Mouse (Mus musculus) skeletal muscle tissue, adult 2 months (tissue): Measurements from ENCODE around the gene Arhgap45.
A peak's percentile ranks its signal among the peaks of the same experiment; 100 is the strongest.

Experiments
- DNase-seq: peaks from one replicate; pipeline ENCODE4 v3.0.0-alpha.2; 2012; ENCODE audit warnings: low read depth, low spot score

Arhgap45 gene

GRCm38 (mm10) chr10:79986963-79987362 lies 29.5 kb upstream of the Arhgap45 start:
- DNase-seq = peak; percentile 77

DNA sequence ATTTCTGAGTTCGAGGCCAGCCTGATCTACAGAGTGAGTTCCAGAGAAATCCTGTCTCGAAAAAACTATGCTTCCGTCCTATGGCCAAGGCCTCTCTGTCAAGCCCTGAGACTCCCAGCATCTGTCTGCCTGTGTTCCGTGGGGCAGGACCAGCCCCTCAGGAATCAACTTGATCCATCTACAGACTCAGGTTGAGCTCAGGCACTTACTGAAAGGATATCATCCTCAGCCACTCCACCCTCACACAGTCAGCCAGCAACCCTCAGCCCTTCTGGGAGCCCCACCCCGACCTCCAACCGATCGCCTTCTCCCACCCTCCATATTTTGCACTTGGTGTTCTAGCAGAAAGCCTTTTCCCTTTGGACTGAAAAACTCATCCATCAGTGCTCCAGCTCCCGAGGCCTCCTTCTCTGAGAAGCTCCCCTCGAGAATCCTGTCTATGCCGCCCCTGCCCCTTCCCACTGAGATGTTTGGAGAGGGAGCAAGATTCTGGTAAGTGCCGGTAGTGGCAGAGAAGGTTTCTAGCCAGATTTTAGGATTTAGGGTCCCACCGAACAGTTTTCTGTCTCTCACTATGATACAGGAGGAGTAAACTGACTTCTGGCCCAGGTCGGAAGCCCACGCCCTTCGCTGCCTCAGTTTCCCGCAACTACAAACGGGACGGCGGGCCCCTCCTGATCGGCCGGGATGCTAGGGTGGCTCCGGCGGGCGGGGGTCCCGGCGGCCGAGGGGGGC lies 28.5 kb upstream of the Arhgap45 start:
- DNase-seq = no peak

DNA sequence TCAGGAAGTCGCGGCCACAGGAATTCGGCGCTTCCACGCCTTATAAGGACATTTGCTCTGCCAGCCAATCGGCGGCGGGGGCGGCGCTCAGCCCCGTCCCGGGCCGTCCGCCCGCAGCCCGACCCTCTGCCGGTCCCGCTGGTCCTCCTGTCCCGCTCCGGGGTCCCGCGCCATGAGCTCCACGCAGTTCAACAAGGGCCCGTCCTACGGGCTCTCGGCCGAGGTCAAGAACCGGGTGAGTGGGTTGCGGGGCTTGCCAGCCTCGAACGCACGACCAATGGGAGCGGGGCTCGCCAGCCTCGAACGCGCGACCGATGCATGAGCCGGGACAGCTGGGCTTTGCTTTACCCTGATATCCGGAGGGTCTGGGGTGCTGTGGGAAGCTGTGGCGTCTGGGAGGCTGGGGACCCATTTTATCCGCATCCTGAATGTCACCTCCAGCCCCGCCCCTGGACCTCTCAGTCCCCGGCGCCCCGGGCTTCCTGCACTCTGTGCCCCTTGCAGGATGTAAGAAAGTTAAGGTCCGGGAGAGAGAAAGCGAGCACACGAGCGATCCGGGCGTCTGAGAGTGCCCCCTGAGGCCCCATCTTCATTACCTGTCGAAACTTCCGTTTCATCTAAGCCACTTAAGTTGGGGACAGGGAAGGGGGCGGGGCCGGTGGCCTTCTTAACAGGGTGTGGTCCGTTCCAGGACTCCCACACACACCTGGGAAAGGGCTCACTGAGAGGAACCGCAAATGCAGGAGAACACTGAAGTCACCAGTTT lies 27.8 kb upstream of the Arhgap45 start, which contains the start of gene Cnn2:
Gene Cnn2, plus strand, starts transcription at position 79 of the 766 bp plus-strand sequence.
- no peak for DNase-seq

DNA sequence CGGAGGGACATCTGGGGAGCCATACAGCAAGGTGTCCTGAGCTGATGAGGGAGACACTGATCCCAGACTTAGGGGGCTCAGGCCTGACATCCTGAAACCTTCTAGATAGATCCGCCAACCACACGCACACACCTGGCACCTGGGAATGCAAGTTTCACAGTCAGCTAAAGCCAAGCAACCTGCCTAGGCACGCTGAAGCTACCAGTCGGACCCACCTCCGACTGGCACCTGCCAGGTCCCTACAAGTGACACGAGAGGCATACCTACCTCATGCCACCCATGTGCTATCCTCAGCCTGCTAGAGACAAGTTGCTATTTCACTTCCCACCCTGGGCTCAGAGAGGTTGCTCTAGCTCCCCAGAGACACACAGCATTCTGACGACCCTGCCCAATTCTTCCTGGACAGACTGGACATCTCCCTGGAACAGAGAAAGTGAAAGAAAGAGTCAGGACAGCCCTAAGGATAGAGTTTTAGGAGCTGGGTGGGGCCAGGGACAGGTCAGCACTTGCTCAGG lies 27.1 kb upstream of the Arhgap45 start:
- no peak for DNase-seq

GRCm38 (mm10) chr10:79989870-79990269 lies 26.6 kb upstream of the Arhgap45 start:
- no peak for DNase-seq

DNA sequence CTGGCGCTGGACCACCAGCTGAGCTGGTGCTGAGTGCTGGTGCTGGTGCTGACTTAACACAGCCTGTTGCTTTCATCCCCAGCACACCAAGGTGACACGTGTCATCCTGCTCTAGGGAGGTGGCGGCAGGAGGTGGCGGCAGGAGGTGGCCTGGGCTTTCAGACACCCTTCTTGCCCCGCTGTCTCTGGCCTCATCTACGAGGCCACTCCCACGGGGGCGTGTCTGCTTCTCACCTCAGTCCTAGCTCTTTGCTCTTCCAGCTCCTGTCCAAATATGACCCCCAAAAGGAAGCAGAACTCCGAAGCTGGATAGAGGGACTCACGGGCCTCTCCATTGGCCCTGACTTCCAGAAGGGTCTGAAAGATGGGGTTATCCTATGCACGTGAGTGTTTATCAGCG lies 25.4 kb upstream of the Arhgap45 start:
- no peak for DNase-seq

- no peak for DNase-seq
These were observed 24.9 kb upstream of the Arhgap45 start for GRCm38 (mm10) chr10:79991548-79991947.

DNA sequence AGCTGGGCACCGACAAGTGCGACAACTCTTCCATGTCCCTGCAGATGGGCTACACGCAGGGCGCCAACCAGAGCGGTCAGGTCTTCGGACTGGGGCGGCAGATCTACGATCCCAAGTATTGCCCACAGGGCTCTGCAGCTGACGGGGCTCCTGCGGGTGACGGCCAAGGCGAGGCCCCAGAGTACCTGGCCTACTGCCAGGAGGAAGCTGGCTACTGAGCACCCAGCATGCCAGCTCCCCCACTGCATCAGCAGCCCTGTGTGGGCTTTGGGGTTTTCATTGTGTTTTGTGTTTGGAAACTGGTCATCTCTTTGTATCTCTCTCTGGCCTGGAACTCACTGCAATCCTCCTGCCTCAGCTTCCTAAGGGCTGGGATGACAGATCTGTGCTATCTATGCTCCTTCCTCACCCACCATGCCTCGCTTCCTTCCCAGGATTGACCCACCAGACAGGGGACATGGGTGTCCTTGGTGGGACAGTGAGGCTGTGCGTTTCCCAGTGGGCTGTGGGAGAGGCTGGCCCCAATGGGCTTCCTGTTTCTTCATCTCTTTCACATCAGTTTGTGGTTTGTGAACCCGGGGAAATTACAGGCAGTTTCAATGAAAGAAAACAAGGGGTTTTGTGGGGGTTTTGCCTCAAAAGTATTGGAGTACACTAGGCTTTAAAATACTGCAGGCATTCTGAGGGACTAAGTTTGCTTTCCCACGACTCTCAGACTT lies 21.9 kb upstream of the Arhgap45 start:
- DNase-seq = no peak

DNA sequence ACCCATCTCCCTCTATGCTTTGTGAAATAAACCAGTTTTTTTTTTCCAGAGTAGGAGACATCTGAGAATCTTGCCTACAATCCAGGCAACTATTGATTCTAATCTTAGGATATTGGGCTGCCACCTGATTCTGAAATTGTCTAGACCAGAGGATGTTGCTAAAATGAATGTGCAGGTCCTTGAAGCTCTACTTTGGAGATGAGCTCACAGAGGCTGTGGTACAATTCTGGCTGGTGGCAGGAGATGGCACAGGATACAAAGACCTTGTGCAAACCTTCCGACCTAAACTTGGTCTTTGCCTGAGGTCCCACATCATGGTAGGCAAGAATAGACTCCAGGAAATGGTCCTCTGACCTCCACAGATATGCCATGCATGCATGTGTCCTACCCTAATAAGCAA lies 20.8 kb upstream of the Arhgap45 start:
- no peak for DNase-seq

DNA sequence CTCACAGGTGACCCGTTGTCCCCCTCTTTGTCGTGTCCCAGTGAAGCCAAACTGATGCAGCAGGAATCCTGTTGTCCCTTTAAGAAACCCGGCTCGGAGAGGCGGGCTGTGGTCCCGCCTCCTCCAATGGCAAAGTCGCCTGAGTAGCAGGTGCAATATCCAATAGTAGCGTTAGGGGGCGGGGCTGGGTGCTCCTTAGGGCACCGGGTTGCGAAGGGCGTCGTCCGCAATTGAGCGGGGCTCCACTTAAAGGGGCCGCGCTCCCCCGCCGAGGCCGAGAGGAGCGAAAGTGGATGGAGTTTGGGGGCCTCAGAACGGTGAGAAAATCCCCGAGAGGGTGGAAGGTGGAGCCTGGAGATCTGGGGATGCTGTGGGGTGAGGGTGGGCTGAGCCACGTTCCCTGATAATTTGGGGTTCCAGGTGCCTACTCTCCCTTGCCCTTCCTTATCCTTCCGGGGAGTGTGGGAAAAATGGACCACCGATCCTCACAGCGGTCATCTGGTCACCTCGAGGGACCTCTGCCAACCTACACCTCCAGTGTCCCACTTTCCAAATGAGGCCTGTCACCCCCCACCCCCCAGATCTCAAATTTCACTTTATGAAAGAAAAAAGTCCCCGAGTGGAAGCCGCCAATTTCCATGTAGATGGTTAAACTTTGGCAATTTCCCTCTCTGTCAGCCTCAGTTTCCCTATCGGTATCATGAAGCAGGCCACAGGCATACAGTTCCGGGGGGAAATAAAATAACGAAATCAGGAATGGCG lies 20.0 kb upstream of the Arhgap45 start, which contains the start of gene Abca7:
Gene Abca7, plus strand, starts transcription at position 223 of the 762 bp plus-strand sequence.
- DNase-seq = peak; percentile 95

DNA sequence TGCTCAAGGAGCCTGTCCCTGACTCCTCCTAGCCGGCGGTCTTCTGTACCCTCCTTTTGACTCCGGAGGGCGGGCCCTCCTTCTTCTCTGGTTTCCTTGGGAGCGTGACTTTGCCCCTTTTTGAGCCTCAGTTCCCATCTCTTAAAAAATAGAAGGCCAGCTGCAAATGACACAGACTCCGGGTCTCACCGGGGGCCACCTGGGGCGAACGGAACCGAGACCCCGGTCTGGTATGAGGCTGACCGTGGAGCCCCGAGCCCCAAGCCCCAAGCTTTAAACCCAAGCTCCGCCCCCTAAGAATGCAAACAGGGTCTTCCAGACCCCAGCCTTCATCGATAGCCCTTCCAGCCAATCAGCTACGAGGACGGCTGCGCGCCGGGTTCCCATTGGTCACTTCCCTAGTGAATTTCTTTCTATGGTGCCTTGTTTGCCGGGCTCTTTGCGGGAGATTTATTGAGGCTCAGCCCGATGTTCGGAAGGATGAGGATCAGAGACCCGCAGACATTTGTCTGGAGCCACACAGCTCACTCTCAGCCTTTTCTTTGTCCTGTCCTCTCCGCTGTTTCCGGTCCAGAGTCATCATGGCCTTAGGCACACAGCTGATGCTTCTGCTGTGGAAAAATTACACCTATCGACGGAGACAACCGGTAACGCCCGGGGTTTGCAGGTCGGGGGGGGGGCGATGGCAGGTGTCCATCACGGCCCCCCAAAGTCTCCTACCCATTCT lies 19.3 kb upstream of the Arhgap45 start:
- no peak for DNase-seq

- DNase-seq = no peak
These were observed 18.6 kb upstream of the Arhgap45 start for GRCm38 (mm10) chr10:79997819-79998218.

- no peak for DNase-seq
These were observed 14.5 kb upstream of the Arhgap45 start for GRCm38 (mm10) chr10:80001945-80002344.

- DNase-seq = no peak
These were observed 13.6 kb upstream of the Arhgap45 start for GRCm38 (mm10) chr10:80002829-80003228.

- DNase-seq = no peak
These were observed 12.8 kb upstream of the Arhgap45 start for GRCm38 (mm10) chr10:80003374-80004232.

DNA sequence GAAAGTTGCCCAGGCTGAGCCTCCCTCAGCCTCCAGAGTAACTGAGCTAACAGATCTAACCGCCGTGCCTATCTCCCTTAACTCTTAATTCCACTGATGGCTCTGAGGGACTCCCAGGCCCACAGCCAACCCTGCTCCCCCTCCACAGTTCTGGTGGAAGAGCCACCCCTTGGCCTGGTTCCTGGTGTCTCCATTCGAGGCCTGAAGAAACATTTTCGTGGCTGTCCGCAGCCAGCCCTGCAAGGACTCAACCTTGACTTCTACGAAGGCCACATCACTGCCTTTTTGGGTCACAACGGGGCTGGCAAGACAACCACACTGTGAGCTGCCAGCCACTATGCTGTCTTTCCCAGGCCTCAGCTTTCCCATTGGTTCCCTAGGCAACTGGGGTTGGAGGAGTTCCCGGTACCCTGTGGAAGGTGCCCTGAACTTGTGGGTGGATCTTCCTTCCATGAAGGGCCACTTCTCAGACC lies 12.2 kb upstream of the Arhgap45 start:
- DNase-seq = no peak

GRCm38 (mm10) chr10:80011740-80012139 lies 4.7 kb upstream of the Arhgap45 start:
- DNase-seq = no peak

GRCm38 (mm10) chr10:80013609-80014008 lies 2.8 kb upstream of the Arhgap45 start:
- DNase-seq = no peak

DNA sequence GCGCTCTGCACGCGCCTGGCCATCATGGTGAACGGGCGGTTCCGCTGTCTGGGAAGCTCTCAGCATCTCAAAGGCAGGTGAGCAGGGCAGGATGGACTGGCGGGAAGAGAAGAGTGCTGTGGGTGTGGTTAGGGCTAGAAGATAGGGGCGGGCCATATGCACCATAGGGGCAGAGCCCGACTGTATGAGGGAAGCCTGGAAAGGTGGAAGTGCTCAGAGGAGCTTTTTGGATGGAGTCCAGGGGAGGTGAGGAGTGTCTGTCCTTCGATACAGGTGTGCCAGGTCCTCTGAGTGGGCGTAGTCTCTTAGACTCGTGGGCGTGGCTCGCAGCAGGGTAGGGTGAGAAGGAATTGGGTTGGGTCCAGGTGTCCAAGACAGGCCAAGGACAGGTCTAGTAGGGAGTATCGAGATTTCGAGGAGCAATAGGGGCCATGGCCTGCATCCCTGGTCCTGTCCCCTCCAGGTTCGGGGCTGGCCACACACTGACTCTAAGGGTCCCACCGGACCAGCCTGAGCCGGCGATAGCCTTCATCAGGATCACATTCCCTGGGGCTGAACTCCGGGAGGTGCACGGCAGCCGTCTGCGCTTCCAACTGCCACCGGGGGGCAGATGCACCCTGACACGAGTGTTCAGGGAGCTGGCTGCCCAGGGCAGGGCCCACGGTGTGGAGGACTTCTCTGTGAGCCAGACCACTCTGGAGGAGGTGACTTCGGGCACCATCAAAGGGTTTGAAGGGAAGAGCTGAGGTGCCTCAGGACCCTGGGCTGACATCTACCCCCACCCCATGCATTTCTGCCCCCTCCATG lies 1.8 kb upstream of the Arhgap45 start:
- DNase-seq = no peak
